Mouse (Mus musculus) forebrain, postnatal 0 days (tissue): ENCODE measurements around the gene Far1. TPM values are rescaled to one million over a fixed set of nuclear protein-coding genes. Genes with fewer than 3 reads are reported as not detected.

ENCODE experiments used
- ATAC-seq: fragments of 200-750 bp; cut with Nextera tagmentation; 2 replicates; pipeline ENCODE4 v1.8.0; 2017; ENCODE audit warnings: mild to moderate bottlenecking, moderate library complexity
- DNase-seq: peaks from one replicate; pipeline ENCODE4 v3.0.0-alpha.2; 2015
- H3K27ac ChIP-seq: fragments of 300-500 bp; sonication (generic); 2 replicates; pipeline ENCODE4 v1.5.1; 2014; ENCODE audit warnings: low read depth, mild to moderate bottlenecking, antibody characterized with exemption, low read length, moderate library complexity, mixed read lengths
- H3K27me3 ChIP-seq: fragments of 300-500 bp; sonication (generic); 2 replicates; pipeline ENCODE4 v1.6.1; 2014; ENCODE audit warnings: mild to moderate bottlenecking, low read length, mixed read lengths; ENCODE audit not compliant: insufficient read depth
- H3K36me3 ChIP-seq: fragments of 300-500 bp; sonication (generic); 2 replicates; pipeline ENCODE4 v1.6.1; 2014; ENCODE audit warnings: mild to moderate bottlenecking, moderate library complexity; ENCODE audit not compliant: insufficient read depth
- H3K4me1 ChIP-seq: fragments of 300-500 bp; sonication (generic); 2 replicates; pipeline ENCODE4 v1.6.1; 2014; ENCODE audit warnings: antibody characterized with exemption; ENCODE audit not compliant: insufficient read depth
- H3K4me2 ChIP-seq: fragments of 300-500 bp; sonication (generic); 2 replicates; pipeline ENCODE4 v1.6.1; 2014; ENCODE audit warnings: low read depth, mild to moderate bottlenecking, moderate library complexity
- H3K4me3 ChIP-seq: fragments of 300-500 bp; sonication (generic); 2 replicates; pipeline ENCODE4 v1.5.1; 2014; ENCODE audit warnings: low read depth, low read length, mixed read lengths
- H3K9ac ChIP-seq: fragments of 300-500 bp; sonication (generic); 2 replicates; pipeline ENCODE4 v1.6.1; 2014; ENCODE audit warnings: mild to moderate bottlenecking
- H3K9me3 ChIP-seq: fragments of 300-500 bp; sonication (generic); 2 replicates; pipeline ENCODE4 v1.6.1; 2016; ENCODE audit warnings: low read length
- CTCF ChIP-seq: sonication (generic); IDR thresholded peaks from 2 replicates; pipeline ENCODE4 v1.5.1; 2016; ENCODE audit warnings: antibody characterized with exemption, control low read depth, low read depth
- WGBS: fragments of 180-500 bp; shearing (Covaris S2); extraction: QIAGEN DNeasy Blood & Tissue Kit; methylation state at CpG from one replicate; pipeline ENCODE4 v1.1.7; 2014; 5-methylcytosine and 5-hydroxymethylcytosine counted together
- polyA plus RNA-seq: library from polyadenylated mRNA; unstranded; fragments of >200 nt; fragmentation: Nextera tagmentation; extraction: Ambion mirVana; gene quantifications from 2 replicates; pipeline ENCODE4 v1.2.1, GENCODE M21; 2015
- total RNA-seq: library from RNA; depleted of rRNA; stranded (reverse); fragments of >200 nt; gene quantifications from 2 replicates; pipeline ENCODE4 v1.2.3, GENCODE M21; 2014

Far1 gene
- total and polyA plus RNA-seq, 2 experiments from 2014 or later = 45.4 to 92.3 TPM

GRCm38 (mm10) chr7:113591557-113592354 lies 78.1 kb downstream of the Far1 start:
- Histone ChIP-seq H3K27ac (no peak overlapping the region), H3K27me3 (no peaks in the 10 kb centered on the region), H3K36me3 (no peaks in the 10 kb centered on the region), H3K9ac (no peak overlapping the region), H3K4me3 (no peak overlapping the region), H3K9me3 (no peaks in the 10 kb centered on the region), H3K4me2 (no peak overlapping the region), H3K4me1 (no peaks in the 10 kb centered on the region)
- TF ChIP-seq CTCF = no peak
- WGBS = 83% methylated on average over 9 of the region's 9 CpGs
- no peak for DNase-seq
- ATAC-seq = no peak

DNA sequence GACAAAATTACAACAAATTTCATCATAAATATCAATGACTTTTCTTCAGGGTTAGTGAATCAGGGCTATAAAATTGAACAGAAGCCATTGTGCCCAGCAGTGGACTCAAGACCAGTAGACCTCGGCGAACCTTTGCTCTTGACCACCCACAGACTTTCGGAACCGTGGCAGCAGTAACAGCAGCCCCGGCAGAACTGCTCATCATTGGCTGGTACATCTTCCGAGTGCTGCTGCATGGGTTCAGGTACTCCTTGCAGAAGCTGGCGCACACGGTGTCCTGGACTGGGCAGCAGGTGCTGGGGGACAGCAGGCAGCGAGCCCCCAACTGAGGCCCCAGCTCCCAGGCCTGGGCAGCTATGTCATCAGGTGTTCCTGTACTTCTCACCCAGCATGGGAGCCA lies 79.1 kb downstream of the Far1 start:
- Histone ChIP-seq H3K4me1 (no peaks in the 10 kb centered on the region), H3K36me3 (no peaks in the 10 kb centered on the region), H3K4me2 (no peak overlapping the region), H3K4me3 (no peak overlapping the region), H3K9ac (no peak overlapping the region), H3K27me3 (no peaks in the 10 kb centered on the region), H3K9me3 (no peaks in the 10 kb centered on the region), H3K27ac (no peak overlapping the region)
- DNase-seq (no peak), ATAC-seq (no peak)
- no peak for TF ChIP-seq CTCF
- 91% methylated on average over 9 of the region's 9 CpGs for WGBS

GRCm38 (mm10) chr7:113594363-113594762 lies 80.7 kb downstream of the Far1 start:
- Histone ChIP-seq H3K4me2 (no peak overlapping the region), H3K36me3 (no peaks in the 10 kb centered on the region), H3K9ac (no peak overlapping the region), H3K27me3 (no peaks in the 10 kb centered on the region), H3K27ac (no peak overlapping the region), H3K4me1 (no peaks in the 10 kb centered on the region), H3K9me3 (no peaks in the 10 kb centered on the region), H3K4me3 (no peak overlapping the region)
- WGBS = 0% methylated on average over 3 of the region's 3 CpGs
- 0 out of 2 replicates have a peak, but pooled peaks have one; percentile 23 for ATAC-seq
- TF ChIP-seq CTCF = peak; percentile 74
- DNase-seq = peak; percentile 76

- H3K4me1 ChIP-seq = no peaks in the 10 kb centered on the region
- no peaks in the 10 kb centered on the region for H3K27me3 ChIP-seq
- H3K36me3 ChIP-seq = no peaks in the 10 kb centered on the region
- H3K27ac ChIP-seq = no peak overlapping the region
- ATAC-seq (no peak), DNase-seq (no peak)
- H3K9me3 ChIP-seq = no peaks in the 10 kb centered on the region
- no peak overlapping the region for H3K4me2 ChIP-seq
- no peak for TF ChIP-seq CTCF
- no peak overlapping the region for H3K4me3 ChIP-seq
- H3K9ac ChIP-seq = no peak overlapping the region
These were observed 83.6 kb downstream of the Far1 start for GRCm38 (mm10) chr7:113597231-113597630.

GRCm38 (mm10) chr7:113601803-113602202 lies 88.2 kb downstream of the Far1 start:
- no peak overlapping the region for H3K27ac ChIP-seq
- no peak overlapping the region for H3K9ac ChIP-seq
- DNase-seq = no peak
- no peaks in the 10 kb centered on the region for H3K9me3 ChIP-seq
- no peaks in the 10 kb centered on the region for H3K4me1 ChIP-seq
- no peaks in the 10 kb centered on the region for H3K36me3 ChIP-seq
- H3K4me3 ChIP-seq = no peak overlapping the region
- H3K27me3 ChIP-seq = no peaks in the 10 kb centered on the region
- TF ChIP-seq CTCF = no peak
- no peak overlapping the region for H3K4me2 ChIP-seq
- WGBS = 96% methylated on average over 3 of the region's 3 CpGs
- ATAC-seq = no peak

DNA sequence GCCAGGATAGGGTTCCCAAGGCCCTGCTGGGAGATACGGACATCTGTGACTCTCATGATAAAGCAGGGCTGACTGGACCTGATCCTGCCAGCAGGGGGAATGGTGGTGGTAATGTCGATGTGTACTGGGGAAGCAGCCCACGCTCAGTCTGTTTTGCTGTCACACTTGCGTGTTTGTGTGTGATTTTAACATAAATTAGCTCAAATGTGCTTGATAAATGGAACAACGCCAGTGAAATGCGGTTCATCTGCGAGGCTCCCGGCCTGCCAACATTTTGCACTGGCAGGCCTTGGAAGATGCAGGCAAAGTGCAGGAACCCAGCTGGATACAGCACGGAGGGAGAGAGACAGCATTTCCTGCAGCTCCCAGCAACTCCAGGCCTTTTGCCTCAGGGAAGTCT lies 94.3 kb downstream of the Far1 start:
- Histone ChIP-seq H3K4me3 (no peak overlapping the region), H3K27me3 (no peaks in the 10 kb centered on the region), H3K4me2 (no peak overlapping the region), H3K27ac (peak overlapping the region; percentile 31), H3K4me1 (no peaks in the 10 kb centered on the region), H3K9ac (no peak overlapping the region), H3K36me3 (no peaks in the 10 kb centered on the region), H3K9me3 (no peaks in the 10 kb centered on the region)
- 10% methylated on average over 9 of the region's 9 CpGs for WGBS
- peak; percentile 73 for TF ChIP-seq CTCF
- ATAC-seq (peak; percentile 91), DNase-seq (peak; percentile 83)

DNA sequence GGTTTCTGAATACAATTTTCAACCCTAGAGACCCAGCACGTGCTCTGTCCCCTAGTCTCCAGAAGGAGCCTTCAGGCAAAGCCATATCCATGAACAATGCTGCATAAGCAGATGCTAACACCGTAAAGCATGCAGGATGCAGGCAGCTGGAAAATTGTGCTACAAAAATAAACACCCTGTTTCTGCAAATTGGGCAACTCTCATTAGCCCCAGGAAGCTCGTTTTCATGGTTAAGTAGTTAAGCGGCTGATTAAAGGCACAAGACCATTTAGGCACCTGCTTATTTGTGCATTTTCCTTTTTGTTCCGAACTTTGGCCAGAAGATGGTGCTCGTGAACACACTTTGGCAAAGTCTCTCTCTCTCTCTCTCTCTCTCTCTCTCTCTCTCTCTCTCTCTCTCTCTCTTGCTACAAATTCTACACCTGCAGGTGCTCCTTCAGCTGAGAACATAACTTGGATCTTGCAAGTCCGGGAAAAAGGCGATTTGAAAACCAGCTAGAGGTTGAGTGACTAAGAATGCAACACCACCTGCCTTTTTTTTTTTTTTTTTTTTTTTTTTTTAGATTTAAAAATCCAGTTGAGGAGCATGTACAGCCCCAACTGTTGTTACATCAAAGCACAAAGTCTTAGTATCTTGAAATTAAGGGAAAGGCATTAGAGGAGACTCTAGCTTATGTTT lies 95.5 kb downstream of the Far1 start:
- ATAC-seq = peak; percentile 48; the same call in 1 of the 2 replicates
- Histone ChIP-seq H3K9me3 (no peaks in the 10 kb centered on the region), H3K4me3 (no peak overlapping the region), H3K9ac (no peak overlapping the region), H3K4me1 (no peaks in the 10 kb centered on the region), H3K4me2 (no peak overlapping the region), H3K27ac (0 out of 2 replicates have a peak overlapping the region, but pooled peaks have one; percentile 1), H3K27me3 (no peaks in the 10 kb centered on the region), H3K36me3 (no peaks in the 10 kb centered on the region)
- 4% methylated on average over 8 of the region's 8 CpGs for WGBS
- peak; percentile 91 for DNase-seq
- peak; percentile 84 for TF ChIP-seq CTCF
